19 mouse cellular contexts compared by ENCODE assay signal in genomic region chr4:136418962-136419361, GRCm38 (mm10). TPM values are rescaled to one million over a fixed set of nuclear protein-coding genes. Genes with fewer than 3 reads are reported as not detected.
A peak's percentile ranks its signal among the peaks of the same experiment; 100 is the strongest.
DNase-seq lines count a peak whose midpoint lies in the region; ATAC-seq and TF ChIP-seq lines count a peak whose summit lies in the region.
"Had no signal": no experiment of that assay in that cellular context is flagged by ENCODE, and none has a peak within 500 bp of the region (broad histone marks: within the 10 kb centered on the region; RNA-seq: fewer than 3 reads in every experiment).

No protein-coding gene starts in this region.

- TF ChIP-seq EP300 in stomach, postnatal 0 days (optimal IDR thresholded peaks at IDR 0.05) = no peak

- no peak overlapping the region for H3K4me3 ChIP-seq in heart, embryonic 12.5 days
- no peak overlapping the region for H3K4me3 ChIP-seq in neural tube, embryonic 12.5 days
- no peak overlapping the region for H3K4me3 ChIP-seq in stomach, postnatal 0 days (ENCODE audit: low read depth, low read length)
- H3K4me3 ChIP-seq: gastrocnemius, adult 2 months; heart, embryonic 15.5 days; intestine, embryonic 15.5 days; layer of hippocampus, adult 2 months; liver, embryonic 13.5 days had no signal

- H3K27ac ChIP-seq in heart, embryonic 12.5 days (ENCODE audit: poor library complexity, severe bottlenecking) = no peak overlapping the region
- no peak overlapping the region for H3K27ac ChIP-seq in neural tube, embryonic 12.5 days
- no peak overlapping the region for H3K27ac ChIP-seq in stomach, postnatal 0 days (replicated peaks)
- H3K27ac ChIP-seq: gastrocnemius, adult 2 months; heart, embryonic 15.5 days; hindbrain, embryonic 14.5 days; intestine, embryonic 15.5 days; layer of hippocampus, adult 2 months; liver, embryonic 13.5 days had no signal

- peaks cover 8% of the 10 kb centered on the region for H3K4me1 ChIP-seq in heart, embryonic 12.5 days (replicated peaks)
- H3K4me1 ChIP-seq in neural tube, embryonic 12.5 days = peaks cover 2% of the 10 kb centered on the region; the same call in 1 of the 2 replicates
- H3K4me1 ChIP-seq in stomach, postnatal 0 days (replicated peaks; ENCODE audit: control insufficient read depth, insufficient read depth) = no peaks in the 10 kb centered on the region
- H3K4me1 ChIP-seq: liver, embryonic 13.5 days had no signal

- no peaks in the 10 kb centered on the region for H3K36me3 ChIP-seq in heart, embryonic 12.5 days
- no peaks in the 10 kb centered on the region for H3K36me3 ChIP-seq in neural tube, embryonic 12.5 days
- H3K36me3 ChIP-seq in stomach, postnatal 0 days (ENCODE audit: control insufficient read depth, insufficient read depth, low read length) = no peaks in the 10 kb centered on the region
- H3K36me3 ChIP-seq: heart, embryonic 15.5 days; intestine, embryonic 15.5 days; liver, embryonic 13.5 days had no signal

- peak overlapping the region; percentile 19; the same call in 1 of the 2 replicates for H3K9ac ChIP-seq in heart, embryonic 12.5 days
- H3K9ac ChIP-seq in neural tube, embryonic 12.5 days = 0 out of 2 replicates have a peak overlapping the region, but pooled peaks have one; percentile 21
- no peak overlapping the region for H3K9ac ChIP-seq in stomach, postnatal 0 days (ENCODE audit: low read length)
- H3K9ac ChIP-seq: heart, embryonic 15.5 days; hindbrain, embryonic 14.5 days; intestine, embryonic 15.5 days; liver, embryonic 13.5 days had no signal

- peaks cover 60% of the 10 kb centered on the region for H3K27me3 ChIP-seq in heart, embryonic 12.5 days (replicated peaks)
- peaks cover 12% of the 10 kb centered on the region for H3K27me3 ChIP-seq in neural tube, embryonic 12.5 days (replicated peaks)
- H3K27me3 ChIP-seq in stomach, postnatal 0 days (ENCODE audit: control insufficient read depth, insufficient read depth, low read length) = no peaks in the 10 kb centered on the region; the same call in 1 of the 2 replicates

- H3K4me2 ChIP-seq in heart, embryonic 12.5 days = 0 out of 2 replicates have a peak overlapping the region, but pooled peaks have one; percentile 9
- H3K4me2 ChIP-seq in neural tube, embryonic 12.5 days (replicated peaks) = no peak overlapping the region
- no peak overlapping the region for H3K4me2 ChIP-seq in stomach, postnatal 0 days (replicated peaks; ENCODE audit: low read depth)
- H3K4me2 ChIP-seq: heart, embryonic 15.5 days; hindbrain, embryonic 14.5 days; intestine, embryonic 15.5 days; liver, embryonic 13.5 days had no signal

- ATAC-seq in heart, embryonic 12.5 days (ENCODE audit: insufficient number of reproducible peaks, low FRiP score) = no peak
- no peak for ATAC-seq in neural tube, embryonic 12.5 days (ENCODE audit: low FRiP score, low read depth)
- ATAC-seq in stomach, postnatal 0 days (ENCODE audit: low FRiP score, low TSS enrichment) = no peak
- ATAC-seq: intestine, embryonic 15.5 days; midbrain, embryonic 16.5 days had no signal

- H3K9me3 ChIP-seq in heart, embryonic 12.5 days (replicated peaks) = no peaks in the 10 kb centered on the region
- H3K9me3 ChIP-seq in neural tube, embryonic 12.5 days = no peaks in the 10 kb centered on the region
- H3K9me3 ChIP-seq in stomach, postnatal 0 days (ENCODE audit: control insufficient read depth, low read length) = no peaks in the 10 kb centered on the region
- H3K9me3 ChIP-seq: heart, embryonic 15.5 days; intestine, embryonic 15.5 days; liver, embryonic 13.5 days had no signal

- TF ChIP-seq CTCF in stomach, postnatal 0 days (IDR thresholded peaks at IDR 0.05; ENCODE audit: low read depth) = no peak

- 13% methylated on average over 11 of the region's 11 CpGs for WGBS in heart, embryonic 12.5 days
- 25% methylated on average over 11 of the region's 11 CpGs for whole genome bisulfite sequencing in neural tube, embryonic 12.5 days
- WGBS in stomach, postnatal 0 days = 22% methylated on average over 11 of the region's 11 CpGs

- DNase-seq in heart, postnatal 4 days = no peak
- peak; percentile 26 to 37 for DNase-seq in kidney, postnatal 4 days
- no peak for DNase-seq in kidney, adult 8-10 months
- no peak for DNase-seq in neural tube, embryonic 10.5 days (ENCODE audit: extremely low spot score, low spot score)
- no peak for DNase-seq in stomach, postnatal 0 days (ENCODE audit: low spot score)
- no peak for DNase-seq in cerebellum, adult 9-10 months
- DNase-seq: cerebellum, adult 9-11 months; embryo, embryonic 11 days; gastrocnemius, adult 2 months; liver, embryonic 13.5 days; thymus, postnatal 14 days had no signal

RNA-seq across cellular contexts. Expression of gene Htr1d, which starts 4.4 kb away (rescaled TPM):
- polyA plus RNA-seq in heart, embryonic 12.5 days (2016; fragmentation: Nextera tagmentation; extraction: Ambion mirVana) = 0.08 TPM in 1 of 2 replicates, not detected in the other
- total RNA-seq in heart, postnatal 4 days (2021) = not detected
- polyA plus RNA-seq in neural tube, embryonic 12.5 days (2016; fragmentation: Nextera tagmentation; extraction: Ambion mirVana) = 0.31 and 0.58 TPM in 2 replicates
- polyA plus RNA-seq in stomach, postnatal 0 days (2015; fragmentation: Nextera tagmentation; extraction: Ambion mirVana) = 0.06 and 0.34 TPM in 2 replicates
- total RNA-seq: gastrocnemius, adult 2 months; granulocyte monocyte progenitor cell, adult 5-6 weeks had no signal
- polyA plus RNA-seq: liver, embryonic 13.5 days had no signal

RNA-seq across cellular contexts. Expression of gene 6030445D17Rik, which starts 43.1 kb away (rescaled TPM):
- polyA plus RNA-seq in heart, embryonic 12.5 days (2016; fragmentation: Nextera tagmentation; extraction: Ambion mirVana) = 0.24 and 0.54 TPM in 2 replicates
- total RNA-seq in heart, postnatal 4 days (2021) = under 1 TPM; 0.34 to 0.45 TPM
- polyA plus RNA-seq in neural tube, embryonic 12.5 days (2016; fragmentation: Nextera tagmentation; extraction: Ambion mirVana) = 0.32 TPM in 1 of 2 replicates, not detected in the other
- polyA plus RNA-seq in stomach, postnatal 0 days (2015; fragmentation: Nextera tagmentation; extraction: Ambion mirVana) = 0.33 and 0.40 TPM in 2 replicates
- total RNA-seq: granulocyte monocyte progenitor cell, adult 5-6 weeks had no signal
- polyA plus RNA-seq: liver, embryonic 13.5 days had no signal

RNA-seq across cellular contexts. Expression of gene Luzp1, which starts 50.6 kb away (rescaled TPM):
- polyA plus RNA-seq in heart, embryonic 12.5 days (2016; fragmentation: Nextera tagmentation; extraction: Ambion mirVana) = 83.8 and 95.1 TPM in 2 replicates
- total RNA-seq in heart, postnatal 4 days (2021) = 10 to 100 TPM; 58.4 to 62.3 TPM
- 82.1 and 90.8 TPM in 2 replicates for polyA plus RNA-seq in neural tube, embryonic 12.5 days (2016; fragmentation: Nextera tagmentation; extraction: Ambion mirVana)
- polyA plus RNA-seq in stomach, postnatal 0 days (2015; fragmentation: Nextera tagmentation; extraction: Ambion mirVana) = 54.6 and 67.8 TPM in 2 replicates

Comparison
In these comparisons a context has a peak if more than half of its experiments do, and no peak if none do; other contexts are left out.
1. DNase-seq: peak in kidney, postnatal 4 days (2 of 2); none in heart, postnatal 4 days (single experiment), kidney, adult 8-10 months (0 of 2), neural tube, embryonic 10.5 days (single experiment), stomach, postnatal 0 days (single experiment) and cerebellum, adult 9-10 months (single experiment).